Mouse (Mus musculus): ENCODE results near the gene Zfp609. TPM values are rescaled to one million over a fixed set of nuclear protein-coding genes. Genes with fewer than 3 reads are reported as not detected.

Zfp609 gene
- polyA plus RNA-seq, 1 experiment from 2014 or later, result 7.6 TPM

DNA sequence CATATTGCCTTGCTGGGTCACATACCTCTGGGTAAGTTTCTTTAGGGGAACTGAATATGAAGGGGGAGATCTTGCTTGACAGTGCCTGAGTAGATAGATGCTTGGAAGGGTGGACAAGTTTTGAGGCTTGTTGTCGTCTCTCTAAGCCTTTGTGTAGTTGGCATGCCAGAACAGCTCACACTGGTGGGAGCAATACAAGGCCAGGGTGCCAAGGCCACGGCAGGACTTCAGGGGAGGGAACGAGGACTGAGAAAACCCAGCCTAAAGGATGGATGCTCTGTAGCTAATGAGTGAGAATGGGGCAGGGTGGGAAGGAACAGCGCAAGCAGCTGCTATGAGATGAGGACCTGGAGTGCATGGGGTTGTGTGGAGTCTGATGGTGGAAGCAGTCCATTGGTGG is 182.4 kb downstream of the Zfp609 start:
- peaks cover 33% of the 10 kb centered on the region for H3K4me1 ChIP-seq

DNA sequence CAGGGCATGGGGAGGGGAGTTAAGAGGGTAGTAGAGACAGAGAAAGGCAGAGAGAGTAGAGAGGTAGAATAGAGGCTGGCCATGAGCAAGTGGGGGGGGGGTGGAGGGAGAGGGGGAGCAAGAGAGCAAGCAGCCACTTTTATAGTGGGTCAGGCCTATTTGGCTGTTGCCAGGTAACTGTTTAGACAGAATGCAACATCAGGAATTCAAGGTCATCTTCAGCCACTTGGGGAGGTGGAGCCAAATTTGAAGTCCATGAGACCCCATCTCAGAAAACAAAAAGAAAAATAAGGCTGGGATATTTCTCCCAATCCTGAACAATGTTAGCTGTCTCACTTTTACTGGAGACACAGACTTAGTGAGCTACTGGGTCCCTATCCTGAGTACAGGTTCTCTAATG is 184.8 kb downstream of the Zfp609 start:
- no peaks in the 10 kb centered on the region for H3K36me3 ChIP-seq
- H3K4me3 ChIP-seq, result no peak overlapping the region
- H3K27me3 ChIP-seq (ENCODE audit: low read depth, poor library complexity, severe bottlenecking), result no peaks in the 10 kb centered on the region
- H3K9me3 ChIP-seq (replicated peaks), result no peaks in the 10 kb centered on the region
- DNase-seq (ENCODE audit: low spot score), result no peak
- H3K27ac ChIP-seq, result no peak overlapping the region
- peaks cover 45% of the 10 kb centered on the region for H3K4me1 ChIP-seq

More for the DNA sequence above, 182.4 kb downstream of the Zfp609 start:
- no peaks in the 10 kb centered on the region for H3K9me3 ChIP-seq (replicated peaks)
- 88% methylated on average over 4 of the region's 4 CpGs for WGBS
- no peak overlapping the region for H3K27ac ChIP-seq
- no peak overlapping the region for H3K4me3 ChIP-seq
- no peaks in the 10 kb centered on the region for H3K27me3 ChIP-seq (ENCODE audit: low read depth, poor library complexity, severe bottlenecking)
- no peaks in the 10 kb centered on the region for H3K36me3 ChIP-seq
- no peak for DNase-seq (ENCODE audit: low spot score)

Other genes starting within 250 kb of the Zfp609 start
- gene Plekho2, start 247.5 kb downstream of the Zfp609 start, polyA plus RNA-seq (2016; fragmentation: Nextera tagmentation; extraction: Ambion mirVana), result 10.0 and 13.0 TPM in 2 replicates
- gene Pif1, start 240.4 kb downstream of the Zfp609 start, polyA plus RNA-seq (2016; fragmentation: Nextera tagmentation; extraction: Ambion mirVana), result 24.5 and 26.7 TPM in 2 replicates
- 33.5 and 40.4 TPM in 2 replicates for gene Rbpms2, start 197.9 kb downstream of the Zfp609 start, polyA plus RNA-seq (2016; fragmentation: Nextera tagmentation; extraction: Ambion mirVana)
- 267 and 319 TPM in 2 replicates for gene Oaz2, start 159.6 kb downstream of the Zfp609 start, polyA plus RNA-seq (2016; fragmentation: Nextera tagmentation; extraction: Ambion mirVana)
- 338 and 354 TPM in 2 replicates for gene Pclaf, start 62.7 kb upstream of the Zfp609 start, polyA plus RNA-seq (2016; fragmentation: Nextera tagmentation; extraction: Ambion mirVana)
- 29.8 and 32.5 TPM in 2 replicates for gene Trip4, start 81.2 kb upstream of the Zfp609 start, polyA plus RNA-seq (2016; fragmentation: Nextera tagmentation; extraction: Ambion mirVana)
- 11.8 and 15.4 TPM in 2 replicates for gene Csnk1g1, start 81.4 kb upstream of the Zfp609 start, polyA plus RNA-seq (2016; fragmentation: Nextera tagmentation; extraction: Ambion mirVana)
- gene Ppib, start 232.7 kb upstream of the Zfp609 start, polyA plus RNA-seq (2016; fragmentation: Nextera tagmentation; extraction: Ambion mirVana), result 501 and 523 TPM in 2 replicates
- gene Snx22, start 242.2 kb upstream of the Zfp609 start, polyA plus RNA-seq (2016; fragmentation: Nextera tagmentation; extraction: Ambion mirVana), result 1.9 and 2.4 TPM in 2 replicates

Data from limb, embryonic 10.5 days (tissue).